Mouse (Mus musculus) midbrain, embryonic 14.5 days (tissue): ENCODE data around the gene Ampd1. TPM values are rescaled to one million over a fixed set of nuclear protein-coding genes. Genes with fewer than 3 reads are reported as not detected.

Experiments used
- ATAC-seq: fragments of 200-750 bp; cut with Nextera tagmentation; 2 replicates; pipeline ENCODE4 v1.8.0; 2017; ENCODE audit warnings: moderate number of reproducible peaks, moderate library complexity; ENCODE audit not compliant: low FRiP score, low TSS enrichment
- DNase-seq: peaks from one replicate; pipeline ENCODE4 v3.0.0-alpha.2; 2015
- H3K27ac ChIP-seq: fragments of 300-500 bp; sonication (generic); replicated peaks from 2 replicates; pipeline ENCODE4 v1.5.1; 2014; ENCODE audit warnings: mild to moderate bottlenecking, low read depth, low read length, moderate library complexity
- H3K27me3 ChIP-seq: fragments of 300-500 bp; sonication (generic); 2 replicates; pipeline ENCODE4 v1.6.1; 2014; ENCODE audit warnings: low read length, control low read depth, mixed read lengths; ENCODE audit not compliant: control insufficient read depth, insufficient read depth
- H3K36me3 ChIP-seq: fragments of 300-500 bp; sonication (generic); 2 replicates; pipeline ENCODE4 v1.6.1; 2014; ENCODE audit warnings: low read length, control low read depth; ENCODE audit not compliant: control insufficient read depth, insufficient read depth
- H3K4me1 ChIP-seq: fragments of 300-500 bp; sonication (generic); 2 replicates; pipeline ENCODE4 v1.6.1; 2014; ENCODE audit warnings: mild to moderate bottlenecking, antibody characterized with exemption, low read length, control low read depth; ENCODE audit not compliant: control insufficient read depth, insufficient read depth
- H3K4me2 ChIP-seq: fragments of 300-500 bp; sonication (generic); 2 replicates; pipeline ENCODE4 v1.6.1; 2014; ENCODE audit warnings: mild to moderate bottlenecking, low read length, moderate library complexity
- H3K4me3 ChIP-seq: fragments of 300-500 bp; sonication (generic); replicated peaks from 2 replicates; pipeline ENCODE4 v1.5.1; 2014; ENCODE audit warnings: low read depth, low read length
- H3K9ac ChIP-seq: fragments of 300-500 bp; sonication (generic); replicated peaks from 2 replicates; pipeline ENCODE4 v1.6.1; 2014; ENCODE audit warnings: mild to moderate bottlenecking, low read length, moderate library complexity
- H3K9me3 ChIP-seq: fragments of 300-500 bp; sonication (generic); 2 replicates; pipeline ENCODE4 v1.6.1; 2016; ENCODE audit warnings: low read length, control low read depth, mixed read lengths; ENCODE audit not compliant: control insufficient read depth
- WGBS: fragments of 180-500 bp; shearing (Covaris S2); extraction: QIAGEN DNeasy Blood & Tissue Kit; methylation state at CpG from one replicate; pipeline ENCODE4 v1.1.7; 2014; 5-methylcytosine and 5-hydroxymethylcytosine counted together
- polyA plus RNA-seq: library from polyadenylated mRNA; unstranded; fragments of >200 nt; fragmentation: Nextera tagmentation; extraction: Ambion mirVana; gene quantifications from 2 replicates; pipeline ENCODE4 v1.2.1, GENCODE M21; 2014

Gene Ampd1
- polyA plus RNA-seq, result not detected in 2 replicates

- Histone ChIP-seq H3K4me1 (no peaks in the 10 kb centered on the region), H3K27me3 (no peaks in the 10 kb centered on the region), H3K9me3 (no peaks in the 10 kb centered on the region), H3K4me2 (no peak within 1 kb of the TSS), H3K4me3 (no peak within 1 kb of the TSS), H3K27ac (no peak within 1 kb of the TSS), H3K36me3 (peaks cover 7% of the 10 kb centered on the region), H3K9ac (no peak within 1 kb of the TSS)
- no peak for DNase-seq
- ATAC-seq, result no peak
- 77% methylated on average over 5 of the region's 5 CpGs for WGBS
Measured at GRCm38 (mm10) chr3:103073771-103074170, at the start of gene Ampd1. Gene Ampd1 (plus strand): TSS chr3:103074014.

GRCm38 (mm10) chr3:103026174-103026573 is 47.6 kb upstream of the Ampd1 start:
- Histone ChIP-seq H3K4me1 (peaks cover 16% of the 10 kb centered on the region), H3K9me3 (no peaks in the 10 kb centered on the region), H3K4me3 (no peak overlapping the region), H3K27ac (no peak overlapping the region), H3K36me3 (peaks cover 26% of the 10 kb centered on the region), H3K9ac (no peak overlapping the region), H3K4me2 (no peak overlapping the region), H3K27me3 (no peaks in the 10 kb centered on the region)
- no peak for ATAC-seq
- DNase-seq, result peak; percentile 9
- 94% methylated on average over 1 of the region's 1 CpGs for WGBS

GRCm38 (mm10) chr3:103040285-103040684 is 33.5 kb upstream of the Ampd1 start:
- Histone ChIP-seq H3K36me3 (peaks cover 70% of the 10 kb centered on the region), H3K4me2 (no peak overlapping the region), H3K27ac (no peak overlapping the region), H3K9me3 (no peaks in the 10 kb centered on the region), H3K9ac (no peak overlapping the region), H3K27me3 (no peaks in the 10 kb centered on the region), H3K4me3 (no peak overlapping the region), H3K4me1 (no peaks in the 10 kb centered on the region)
- ATAC-seq, result no peak
- DNase-seq, result no peak
- 96% methylated on average over 6 of the region's 6 CpGs for WGBS

GRCm38 (mm10) chr3:103040861-103041379 is 32.9 kb upstream of the Ampd1 start:
- H3K27me3 ChIP-seq, result no peaks in the 10 kb centered on the region
- no peak overlapping the region for H3K9ac ChIP-seq
- DNase-seq (no peak), ATAC-seq (no peak)
- no peak overlapping the region for H3K4me3 ChIP-seq
- no peak overlapping the region for H3K27ac ChIP-seq
- no peaks in the 10 kb centered on the region for H3K9me3 ChIP-seq
- peaks cover 76% of the 10 kb centered on the region for H3K36me3 ChIP-seq
- WGBS, result 85% methylated on average over 1 of the region's 1 CpGs
- H3K4me1 ChIP-seq, result no peaks in the 10 kb centered on the region
- no peak overlapping the region for H3K4me2 ChIP-seq

GRCm38 (mm10) chr3:103056016-103056595 is 17.7 kb upstream of the Ampd1 start:
- Histone ChIP-seq H3K27me3 (no peaks in the 10 kb centered on the region), H3K36me3 (peaks cover 71% of the 10 kb centered on the region), H3K9ac (no peak overlapping the region), H3K4me2 (no peak overlapping the region), H3K27ac (no peak overlapping the region), H3K9me3 (no peaks in the 10 kb centered on the region), H3K4me3 (no peak overlapping the region), H3K4me1 (peaks cover 7% of the 10 kb centered on the region)
- no peak for DNase-seq
- no peak for ATAC-seq
- WGBS, result 92% methylated on average over 5 of the region's 5 CpGs

GRCm38 (mm10) chr3:103057752-103058151 is 16.1 kb upstream of the Ampd1 start:
- peaks cover 71% of the 10 kb centered on the region for H3K36me3 ChIP-seq
- peak; percentile 38; the same call in 1 of the 2 replicates for ATAC-seq
- DNase-seq, result no peak
- H3K4me1 ChIP-seq, result peaks cover 7% of the 10 kb centered on the region
- peak overlapping the region; percentile 92 for H3K27ac ChIP-seq
- H3K4me2 ChIP-seq, result peak overlapping the region; percentile 64
- H3K27me3 ChIP-seq, result no peaks in the 10 kb centered on the region
- H3K9ac ChIP-seq, result peak overlapping the region; percentile 87; the same call in 1 of the 2 replicates
- 2% methylated on average over 10 of the region's 10 CpGs for WGBS
- no peaks in the 10 kb centered on the region for H3K9me3 ChIP-seq
- peak overlapping the region; percentile 74 for H3K4me3 ChIP-seq

GRCm38 (mm10) chr3:103058207-103059157 is 15.3 kb upstream of the Ampd1 start, which contains the start of gene Nras:
Gene Nras (plus strand): TSS chr3:103058285.
- Histone ChIP-seq H3K4me3 (peak within 1 kb of the TSS; percentile 74), H3K4me2 (peak within 1 kb of the TSS; percentile 64), H3K9me3 (no peaks in the 10 kb centered on the region), H3K36me3 (peaks cover 72% of the 10 kb centered on the region), H3K27me3 (no peaks in the 10 kb centered on the region), H3K4me1 (peaks cover 7% of the 10 kb centered on the region), H3K9ac (peak within 1 kb of the TSS; percentile 87), H3K27ac (peak within 1 kb of the TSS; percentile 92)
- DNase-seq, result peak; percentile 97
- 2% methylated on average over 46 of the region's 46 CpGs for WGBS
- ATAC-seq, result peak; percentile 99

GRCm38 (mm10) chr3:103066927-103067326 is 6.9 kb upstream of the Ampd1 start:
- DNase-seq, result no peak
- H3K4me3 ChIP-seq, result no peak overlapping the region
- no peaks in the 10 kb centered on the region for H3K4me1 ChIP-seq
- H3K27ac ChIP-seq, result no peak overlapping the region
- no peak overlapping the region for H3K4me2 ChIP-seq
- 96% methylated on average over 8 of the region's 8 CpGs for WGBS
- ATAC-seq, result no peak
- H3K36me3 ChIP-seq, result peaks cover 65% of the 10 kb centered on the region
- no peak overlapping the region for H3K9ac ChIP-seq
- H3K9me3 ChIP-seq, result no peaks in the 10 kb centered on the region
- no peaks in the 10 kb centered on the region for H3K27me3 ChIP-seq
